Mouse (Mus musculus) frontal cortex, adult 2 months (tissue): ENCODE measurements around the gene Fmnl3. TPM values are rescaled to one million over a fixed set of nuclear protein-coding genes. Genes with fewer than 3 reads are reported as not detected.
A peak's percentile ranks its signal among the peaks of the same experiment; 100 is the strongest.

Source experiments
- DNase-seq, 2 experiments: peaks; one replicate each; pipeline ENCODE4 v3.0.0; 2022; ENCODE audit warnings: low spot score in 1 of 2; ENCODE audit errors: extremely low spot score in 1 of 2
- polyA plus RNA-seq: library from polyadenylated mRNA; depleted of rRNA; stranded (reverse); fragments of >200 nt; gene quantifications from 2 replicates; pipeline ENCODE4 v1.2.3, GENCODE M21; 2012

Gene Fmnl3
- polyA plus RNA-seq, 1 experiment = 19.9 TPM

DNA sequence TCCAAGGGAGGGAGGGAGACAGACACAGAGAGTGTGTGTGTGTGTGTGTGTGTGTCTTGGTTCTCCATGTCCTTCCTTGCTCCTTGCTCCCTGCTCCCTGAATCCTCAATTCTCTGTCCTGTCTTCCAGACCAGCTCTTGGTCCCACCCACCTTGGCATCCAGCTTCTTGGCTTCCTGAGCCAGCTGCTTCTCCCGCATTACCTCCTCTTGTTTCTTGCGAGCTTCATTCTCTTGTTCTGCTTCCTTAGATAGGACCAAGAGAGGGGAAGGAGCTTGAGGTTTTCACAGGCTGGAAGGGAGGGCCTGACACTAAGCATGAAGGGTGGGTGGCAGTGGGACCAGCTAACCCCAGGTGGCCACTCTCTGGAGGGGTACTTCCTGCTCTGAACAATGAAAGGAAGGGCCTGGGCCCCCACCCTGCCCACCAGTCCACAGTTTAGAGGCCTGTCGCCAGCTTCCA, 50.8 kb downstream of the Fmnl3 start:
- DNase-seq = no peak

DNA sequence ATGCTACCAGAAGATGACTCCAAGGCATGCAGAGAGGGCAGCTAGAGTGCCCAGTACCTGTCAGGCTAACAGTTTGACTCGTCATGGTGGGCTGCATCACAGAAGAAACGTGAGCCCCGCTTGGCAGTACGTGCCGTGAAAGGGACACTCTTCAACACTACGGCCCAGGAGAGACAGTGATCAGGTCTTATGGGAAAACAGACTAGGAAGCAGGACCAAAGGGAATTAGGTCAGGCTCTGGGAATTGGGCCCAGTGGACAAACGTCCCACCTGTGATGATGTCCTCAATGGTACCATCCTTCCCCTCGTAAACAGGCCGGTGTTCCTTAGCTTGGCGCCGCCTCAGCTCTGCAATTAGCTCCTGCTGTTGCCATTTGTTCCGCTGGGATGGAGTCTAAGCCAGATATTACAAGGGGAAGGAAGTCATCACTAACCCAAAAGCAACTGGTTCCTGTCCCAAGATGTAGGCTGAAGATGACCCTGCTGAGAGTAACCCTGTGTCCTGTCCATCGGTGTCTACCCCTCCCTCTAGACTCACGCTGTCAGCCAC, 51.3 kb downstream of the Fmnl3 start:
- no peak for DNase-seq

DNA sequence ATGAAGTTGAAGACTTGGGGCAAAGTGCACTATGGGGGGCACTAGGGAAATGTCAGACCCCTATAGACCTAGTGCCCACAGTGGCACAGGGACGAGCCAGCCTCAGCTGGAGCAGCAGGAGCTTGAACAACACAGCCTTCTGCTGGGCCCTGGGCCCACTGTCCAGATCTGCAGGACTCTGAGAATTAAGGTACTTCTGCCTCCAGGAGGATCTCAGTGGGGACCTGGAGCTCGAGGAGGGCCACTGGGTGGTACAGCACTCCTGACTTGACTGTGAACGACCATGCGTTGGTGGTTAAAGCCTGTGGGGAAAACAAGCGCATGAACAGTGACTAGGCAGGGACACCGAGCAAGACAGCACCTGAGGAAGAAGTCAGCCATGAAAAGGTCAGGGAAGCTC, 52.2 kb downstream of the Fmnl3 start:
- DNase-seq = no peak

DNA sequence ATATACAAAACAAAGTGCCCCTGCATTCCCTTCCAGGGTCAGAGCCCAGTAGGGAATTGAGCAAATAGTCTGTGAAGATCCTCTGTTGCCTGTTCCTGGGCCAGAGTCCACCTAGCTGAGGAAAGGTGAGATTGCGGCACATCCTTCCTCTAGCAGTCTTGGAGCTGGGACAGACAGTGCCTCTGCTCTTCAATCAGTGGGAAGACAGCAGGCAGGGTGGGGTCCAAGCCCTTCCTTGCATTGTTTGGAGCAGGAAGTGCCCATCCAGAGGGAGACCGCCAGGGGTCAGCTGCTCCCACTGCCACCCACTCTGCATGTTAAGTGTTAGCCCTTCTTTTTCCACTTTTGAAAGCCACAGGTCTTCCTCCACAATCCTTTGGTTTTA, 53.0 kb downstream of the Fmnl3 start:
- no peak for DNase-seq

DNA sequence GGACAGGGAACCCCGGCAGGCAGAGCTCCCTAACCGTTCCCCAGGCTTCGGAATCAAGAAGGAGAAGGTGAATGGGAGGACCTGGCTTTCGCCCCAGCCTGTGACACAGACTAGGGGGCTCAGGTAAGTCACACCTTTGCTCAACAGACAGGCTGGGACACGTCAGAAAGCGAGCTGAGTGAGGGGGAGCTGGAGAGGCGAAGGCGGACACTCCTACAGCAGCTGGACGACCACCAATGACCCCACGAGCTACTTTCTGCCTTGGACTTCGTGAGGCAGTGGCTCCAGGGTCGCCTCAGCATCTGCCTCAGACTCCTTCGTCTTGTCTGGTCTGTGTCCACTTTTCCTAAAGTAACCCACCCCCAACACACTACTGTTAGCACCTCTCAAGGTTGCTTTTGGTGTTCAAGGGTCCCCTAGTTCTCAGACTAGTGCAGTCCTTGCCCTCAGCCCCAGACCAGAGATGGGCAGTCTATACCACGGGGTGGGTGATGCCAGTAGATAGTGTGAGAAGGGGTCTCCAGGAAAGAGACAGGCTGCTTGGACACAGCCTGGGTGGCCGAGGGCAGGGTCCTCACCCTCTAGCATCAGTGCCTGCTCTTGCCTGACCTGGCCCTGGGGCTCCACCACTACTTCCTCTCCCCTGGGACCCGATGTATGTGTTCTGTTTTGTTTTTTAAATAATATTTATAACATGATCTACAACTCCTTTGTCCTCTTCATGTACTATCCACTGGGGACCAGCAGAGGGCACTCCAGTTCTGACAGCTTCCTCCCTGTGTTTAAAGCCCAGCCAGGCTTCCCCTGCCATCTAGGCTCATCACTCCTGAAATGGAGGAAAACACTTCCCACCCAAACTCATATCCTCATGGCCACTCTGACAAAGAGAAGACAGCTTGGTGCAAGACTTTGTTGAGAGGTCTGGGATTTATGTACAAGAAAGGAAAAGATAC, 53.7 kb downstream of the Fmnl3 start:
- DNase-seq = peak; percentile 63 to 89

- DNase-seq = no peak
Observed at GRCm38 (mm10) chr15:99314891-99315290, 55.4 kb downstream of the Fmnl3 start.

DNA sequence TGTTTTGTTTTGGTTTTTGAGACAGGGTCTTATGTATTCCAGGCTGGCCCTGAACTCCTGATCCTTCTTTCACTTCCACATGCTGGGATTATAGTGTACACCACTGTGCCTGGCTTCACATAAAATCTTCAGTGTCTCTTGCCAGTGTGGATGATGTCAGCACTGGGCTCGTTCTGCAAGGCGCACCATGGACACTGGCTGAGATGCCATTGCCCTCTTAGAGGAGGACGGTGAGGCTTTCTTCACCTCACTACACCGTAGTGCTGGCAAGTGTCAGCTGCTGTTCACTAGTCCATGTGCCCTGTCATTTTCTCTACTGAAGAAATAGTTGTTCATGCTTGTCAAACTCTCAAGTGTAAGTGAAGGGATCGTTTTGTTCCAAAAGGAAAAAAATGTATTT, 59.7 kb downstream of the Fmnl3 start:
- DNase-seq = no peak

GRCm38 (mm10) chr15:99309549-99309948, 60.7 kb downstream of the Fmnl3 start:
- DNase-seq = no peak

DNA sequence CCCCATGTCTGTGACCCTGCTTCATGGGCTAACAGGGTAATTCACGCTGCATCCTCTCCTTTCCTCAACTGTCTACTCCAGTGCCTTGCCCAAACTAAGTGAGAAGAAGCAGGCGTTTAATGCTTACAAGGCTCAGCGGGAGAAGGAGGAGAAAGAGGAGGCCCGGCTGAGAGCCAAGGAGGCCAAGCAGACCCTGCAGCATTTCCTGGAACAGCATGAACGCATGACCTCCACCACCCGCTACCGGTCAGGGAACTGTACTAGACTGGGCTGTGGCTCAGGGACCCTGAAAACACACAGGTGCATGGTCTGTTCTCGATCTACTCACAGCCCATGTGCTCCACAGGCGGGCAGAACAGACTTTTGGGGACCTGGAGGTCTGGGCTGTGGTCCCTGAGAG, 62.8 kb downstream of the Fmnl3 start:
- no peak for DNase-seq

DNA sequence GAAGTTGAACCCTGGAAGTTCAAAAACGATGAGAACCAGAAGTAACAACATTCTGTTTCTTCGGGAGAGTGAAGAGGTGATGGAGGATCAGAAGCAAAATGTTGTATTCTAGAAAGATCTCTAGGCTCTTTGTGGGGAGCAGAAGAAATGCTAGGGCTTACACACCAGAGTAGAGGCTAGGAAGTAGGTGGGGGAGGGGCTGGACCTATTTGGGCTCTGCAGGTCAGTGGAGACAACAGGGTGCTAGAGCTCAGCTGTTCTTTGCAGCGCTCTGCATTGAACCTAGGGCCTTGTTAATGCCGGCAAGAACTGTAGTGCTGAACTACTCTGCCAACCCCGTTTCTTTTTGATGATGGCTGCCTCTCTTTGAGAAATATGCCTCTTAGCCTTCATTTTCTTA, 74.1 kb downstream of the Fmnl3 start:
- no peak for DNase-seq

GRCm38 (mm10) chr15:99295484-99295981, 74.7 kb downstream of the Fmnl3 start, which contains the start of gene Fam186b:
Gene Fam186b, minus strand, starts transcription at chr15:99295888.
- DNase-seq = no peak

GRCm38 (mm10) chr15:99294813-99295374, 75.4 kb downstream of the Fmnl3 start, which contains the start of gene Prpf40b:
Gene Prpf40b, plus strand, starts transcription at chr15:99295087.
- DNase-seq = peak; percentile 91 to 96

- DNase-seq = no peak
Observed at GRCm38 (mm10) chr15:99294287-99294686, 76.0 kb downstream of the Fmnl3 start.

DNA sequence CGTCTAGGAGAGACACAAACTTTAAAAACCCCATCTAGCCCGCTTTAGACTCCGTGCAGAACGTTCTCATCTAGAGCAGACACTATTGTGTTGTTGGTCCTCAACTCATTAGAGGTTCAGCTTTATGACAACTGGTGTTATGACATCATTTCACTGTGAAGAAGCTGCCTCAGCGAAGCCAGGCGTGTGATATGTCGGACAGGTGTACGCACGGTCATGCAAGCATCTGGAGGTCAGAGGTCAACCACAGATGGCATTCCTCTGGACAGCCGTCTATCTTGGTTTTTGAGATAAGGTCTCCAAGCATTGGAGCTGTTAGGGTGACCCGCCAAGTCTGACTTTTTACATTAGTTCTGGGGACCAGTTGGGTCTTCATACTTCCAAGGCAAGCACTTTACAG, 79.7 kb downstream of the Fmnl3 start:
- no peak for DNase-seq

GRCm38 (mm10) chr15:99285189-99285535, 85.1 kb downstream of the Fmnl3 start:
- no peak for DNase-seq

GRCm38 (mm10) chr15:99284527-99285188, 85.6 kb downstream of the Fmnl3 start:
- DNase-seq = no peak

GRCm38 (mm10) chr15:99283456-99283855, 86.8 kb downstream of the Fmnl3 start:
- DNase-seq = no peak

- no peak for DNase-seq
Observed at GRCm38 (mm10) chr15:99278271-99278670, 92.0 kb downstream of the Fmnl3 start.

DNA sequence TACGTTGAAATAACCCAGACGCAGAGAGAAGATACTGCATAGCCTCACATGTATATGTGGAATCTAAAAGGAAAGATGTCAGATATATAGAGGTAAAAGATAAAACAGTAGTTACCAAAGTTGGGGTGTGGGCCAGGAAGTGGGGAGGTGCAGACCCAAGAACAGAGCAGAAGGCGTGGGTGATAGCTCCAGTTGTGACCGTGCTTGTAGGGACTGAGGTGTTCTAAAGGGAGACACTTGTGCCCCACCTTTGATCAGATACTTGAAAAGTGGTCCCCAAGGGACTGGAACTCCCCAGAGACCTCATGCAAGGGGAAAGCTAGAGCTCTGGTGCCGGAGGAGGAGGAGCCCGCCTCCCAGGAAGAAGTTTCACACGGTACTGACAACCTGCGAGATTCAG, 94.2 kb downstream of the Fmnl3 start:
- DNase-seq = no peak
